Mouse (Mus musculus) kidney, embryonic 14.5 days (tissue): ENCODE measurements around the gene Lars2. TPM values are rescaled to one million over a fixed set of nuclear protein-coding genes. Genes with fewer than 3 reads are reported as not detected.

Experiments used
- polyA plus RNA-seq: library from polyadenylated mRNA; unstranded; fragments of >200 nt; fragmentation: Nextera tagmentation; extraction: Ambion mirVana; gene quantifications from 2 replicates; pipeline ENCODE4 v1.2.1, GENCODE M21; 2014

Lars2 gene
- polyA plus RNA-seq, 1 experiment from 2014 or later: 1,448 TPM

Other genes starting within 250 kb of the Lars2 start
- not detected in 2 replicates for gene Clec3b, start 216.0 kb upstream of the Lars2 start, polyA plus RNA-seq
- 5.4 and 10.2 TPM in 2 replicates for gene Cdcp1, start 150.9 kb upstream of the Lars2 start, polyA plus RNA-seq
- gene Tmem158, start 106.2 kb upstream of the Lars2 start, polyA plus RNA-seq: 5.8 and 8.2 TPM in 2 replicates
- gene Limd1, start 111.8 kb downstream of the Lars2 start, polyA plus RNA-seq: 36.7 and 55.9 TPM in 2 replicates
- gene Sacm1l, start 162.8 kb downstream of the Lars2 start, polyA plus RNA-seq: 37.5 and 56.3 TPM in 2 replicates